Mouse (Mus musculus): ENCODE results near the gene Ncoa5. TPM values are rescaled to one million over a fixed set of nuclear protein-coding genes. Genes with fewer than 3 reads are reported as not detected.

Gene Ncoa5
- total RNA-seq, 2 experiments from 2014 or later, result 19.7 to 22.8 TPM

DNA sequence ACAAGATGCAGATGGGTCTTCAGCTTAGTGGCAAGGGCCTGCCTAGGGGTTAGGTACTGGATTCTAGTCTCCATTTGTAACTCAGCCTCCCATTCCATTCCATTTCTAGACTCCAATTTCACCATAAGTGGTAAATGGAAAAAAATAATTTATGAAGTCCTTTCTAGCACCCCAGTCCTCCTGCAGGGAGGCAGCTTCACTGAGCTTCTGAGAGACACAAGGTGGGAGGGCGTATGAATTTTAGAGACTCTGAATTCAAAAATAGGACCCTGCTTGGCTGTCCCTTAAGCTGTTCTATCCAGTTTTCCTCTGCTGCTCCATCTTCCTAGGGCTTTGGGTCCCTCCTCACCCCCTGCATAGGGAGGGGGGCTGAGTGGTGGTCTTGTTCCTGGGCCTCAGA lies 69.7 kb downstream of the Ncoa5 start:
- intact Hi-C loops (cut with DNase I), result loop anchor here (5.0 kb wide), 3 partner anchors 147 to 397 kb away; no protein-coding TSS in a partner anchor
- DNase-seq, result no peak

GRCm38 (mm10) chr2:164964242-164964894 lies 70.3 kb downstream of the Ncoa5 start:
- intact Hi-C loops (cut with DNase I), result loop anchor here (5.0 kb wide), 3 partner anchors 148 to 398 kb away; no protein-coding TSS in a partner anchor
- DNase-seq, result no peak

DNA sequence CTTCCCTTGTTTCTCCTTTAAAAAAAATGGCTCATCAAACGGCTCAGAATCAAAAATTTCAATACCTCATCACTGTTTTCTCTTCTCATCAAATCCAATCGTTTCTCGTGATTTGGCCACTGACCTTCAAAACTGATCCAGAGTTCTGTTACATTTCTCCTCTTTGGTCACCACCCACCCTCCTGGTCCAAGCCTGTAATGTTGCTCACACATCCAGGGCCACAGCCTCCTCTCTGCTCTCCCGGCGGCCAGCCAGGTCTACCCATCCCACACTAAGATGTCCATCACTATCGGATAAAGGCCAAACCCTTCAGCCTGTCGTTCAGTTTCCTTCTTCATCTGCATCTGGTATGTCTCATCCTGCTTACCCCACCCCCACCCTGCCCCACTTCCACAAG lies 72.5 kb downstream of the Ncoa5 start:
- intact Hi-C loops (cut with DNase I), result loop anchor here (5.0 kb wide), 3 partner anchors 150 to 400 kb away; no protein-coding TSS in a partner anchor
- DNase-seq, result no peak

DNA sequence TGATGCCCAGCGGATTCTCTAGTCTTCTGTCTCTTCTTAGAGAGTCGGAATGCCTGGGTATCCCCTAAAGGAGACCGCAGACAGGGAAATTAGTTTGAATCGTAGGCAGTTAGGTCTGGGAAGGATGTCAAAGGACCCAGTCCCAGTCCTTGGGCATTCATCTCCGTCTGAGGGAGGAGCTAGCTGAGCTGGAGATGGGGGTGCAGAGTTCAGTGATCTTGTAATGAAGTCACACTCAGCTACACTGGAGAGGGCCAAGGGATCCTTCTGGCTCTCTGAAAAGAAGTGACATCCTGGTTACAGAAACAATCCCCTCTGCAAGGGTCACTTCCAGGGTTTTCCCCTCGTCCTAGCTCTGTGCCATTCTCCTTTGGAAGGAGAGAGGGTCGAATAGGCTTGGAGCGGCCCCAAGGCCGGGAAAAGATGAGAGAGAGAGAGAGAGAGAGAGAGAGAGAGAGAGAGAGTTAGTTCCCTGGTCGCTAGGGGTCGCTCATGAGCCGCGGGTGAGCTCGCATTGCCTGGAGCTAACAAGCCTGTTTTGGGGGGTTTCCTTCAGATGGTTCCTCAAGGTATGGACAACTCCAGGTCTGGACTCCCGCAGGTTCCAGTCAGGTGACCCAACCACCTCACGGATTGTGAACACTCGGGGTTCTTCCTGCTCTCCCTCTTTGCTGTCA lies 73.0 kb downstream of the Ncoa5 start:
- peak; percentile 67 to 76 for DNase-seq
- intact Hi-C loops (cut with DNase I), result loop anchor here (2.0 to 5.0 kb wide), 4 partner anchors 73 to 401 kb away; partner anchors contain the start of gene Ncoa5

- intact Hi-C loops (cut with DNase I), result loop anchor here (2.0 to 5.0 kb wide), 4 partner anchors 74 to 401 kb away; partner anchors contain the start of gene Ncoa5
- DNase-seq, result peak; percentile 51 to 67
These were observed 73.8 kb downstream of the Ncoa5 start, which contains the start of gene Slc12a5 for GRCm38 (mm10) chr2:164960716-164961441. Gene Slc12a5 (plus strand): TSS chr2:164960802.

- no peak for DNase-seq
- intact Hi-C loops (cut with DNase I), result no loop called here
These were observed 76.9 kb downstream of the Ncoa5 start for GRCm38 (mm10) chr2:164957548-164958315.

DNA sequence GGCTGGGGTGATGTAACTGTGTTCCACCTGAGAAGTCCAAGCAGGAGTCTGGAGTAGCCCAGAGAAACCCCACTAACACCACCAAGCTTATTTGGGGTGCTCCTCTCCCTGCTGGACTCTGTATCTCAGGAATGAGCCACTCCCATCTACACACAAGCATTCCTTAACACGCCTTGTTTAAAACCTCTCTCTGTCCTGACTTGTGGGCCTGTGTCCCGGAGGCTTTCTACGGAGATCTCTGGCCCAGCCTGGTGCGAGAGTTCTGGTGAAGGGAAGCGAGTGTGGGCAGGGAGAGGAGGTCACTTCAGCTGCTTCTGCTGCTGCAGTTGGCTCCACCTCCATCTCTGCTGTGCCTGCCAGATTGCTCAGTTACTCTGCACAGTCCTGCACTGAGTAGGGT lies 78.5 kb downstream of the Ncoa5 start:
- DNase-seq, result no peak
- intact Hi-C loops (cut with DNase I), result no loop called here

- intact Hi-C loops (cut with DNase I), result no loop called here
- no peak for DNase-seq
These were observed 78.9 kb downstream of the Ncoa5 start for GRCm38 (mm10) chr2:164955725-164956124.

DNA sequence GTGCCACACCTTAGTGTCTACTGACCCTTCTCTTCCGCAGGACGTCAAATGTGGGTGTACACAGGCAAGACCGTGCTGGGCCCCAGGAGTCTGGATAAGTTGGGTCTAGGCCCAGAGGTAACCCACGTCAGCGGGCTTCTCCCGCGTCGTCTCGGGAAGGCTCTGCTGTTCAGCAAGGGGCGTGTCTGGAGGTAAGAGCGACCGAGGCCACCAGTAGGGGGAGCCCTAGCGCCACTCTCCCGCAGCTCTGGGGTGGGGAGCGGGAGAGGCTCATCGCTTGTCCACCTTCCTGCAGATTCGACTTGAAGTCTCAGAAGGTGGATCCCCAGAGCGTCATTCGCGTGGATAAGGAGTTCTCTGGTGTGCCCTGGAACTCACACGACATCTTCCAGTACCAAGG lies 81.4 kb downstream of the Ncoa5 start:
- DNase-seq, result peak; percentile 83 to 87
- intact Hi-C loops (cut with DNase I), result no loop called here

DNA sequence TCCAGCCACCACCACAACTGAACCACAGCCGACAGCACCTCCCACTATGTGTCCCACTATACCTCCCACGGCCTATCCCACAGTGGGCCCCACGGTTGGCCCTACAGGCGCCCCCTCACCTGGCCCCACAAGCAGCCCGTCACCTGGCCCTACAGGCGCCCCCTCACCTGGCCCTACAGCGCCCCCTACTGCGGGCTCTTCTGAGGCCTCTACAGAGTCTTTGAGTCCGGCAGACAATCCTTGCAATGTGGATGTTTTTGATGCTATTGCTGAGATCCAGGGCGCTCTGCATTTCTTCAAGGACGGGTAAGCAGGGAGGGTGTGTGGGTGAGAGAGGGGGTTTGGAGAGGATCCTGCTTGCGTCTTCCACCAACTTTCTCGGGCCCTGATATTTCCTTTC lies 82.2 kb downstream of the Ncoa5 start:
- intact Hi-C loops (cut with DNase I), result no loop called here
- no peak for DNase-seq

DNA sequence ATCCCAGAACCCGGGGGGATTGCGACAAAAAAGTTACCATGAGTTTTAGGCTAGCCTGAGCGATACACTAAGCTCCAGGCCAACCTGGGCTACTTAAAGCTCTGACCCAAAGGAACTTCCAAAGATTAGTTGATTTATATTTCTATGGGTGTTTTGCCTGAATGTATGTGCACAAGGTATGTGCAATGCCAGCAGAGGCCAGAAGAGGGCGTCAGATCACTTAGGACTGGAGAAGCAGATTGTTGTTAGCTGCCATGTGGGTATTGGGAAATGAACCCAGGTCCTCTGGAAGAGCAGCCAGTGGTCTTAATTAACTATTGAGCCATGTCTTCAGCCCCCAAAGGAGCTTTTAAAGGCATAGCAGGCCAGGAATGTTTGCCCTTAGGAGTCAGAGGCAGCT lies 82.9 kb downstream of the Ncoa5 start:
- DNase-seq, result no peak
- intact Hi-C loops (cut with DNase I), result no loop called here

DNA sequence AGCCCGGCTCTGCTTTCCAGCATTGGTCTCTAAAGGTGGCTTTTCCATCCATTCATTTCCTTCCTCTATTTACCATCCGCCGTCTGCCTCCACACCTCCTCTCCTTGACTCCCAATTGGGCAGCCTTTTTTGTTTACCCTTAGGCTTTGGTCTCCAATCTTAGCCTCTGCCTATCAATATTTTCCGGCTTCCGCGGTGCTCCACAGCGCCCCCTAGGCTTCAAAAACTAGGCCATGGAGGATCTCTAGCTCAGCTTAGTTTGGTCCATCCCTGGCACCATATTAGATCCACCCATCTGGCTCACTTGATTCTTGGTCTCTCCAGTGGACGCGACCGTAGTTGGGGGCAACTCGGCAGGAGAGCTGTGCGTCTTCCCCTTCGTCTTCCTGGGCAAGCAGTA lies 84.2 kb downstream of the Ncoa5 start:
- intact Hi-C loops (cut with DNase I), result no loop called here

More for the DNA sequence above, 84.2 kb downstream of the Ncoa5 start:
- no peak for DNase-seq

Other genes starting within 250 kb of the Ncoa5 start
- gene Snx21, start 249.0 kb downstream of the Ncoa5 start, total RNA-seq (2021), result 10 to 100 TPM; 20.8 to 23.0 TPM
- 10 to 100 TPM; 11.2 to 11.3 TPM for gene Acot8, start 230.0 kb downstream of the Ncoa5 start, total RNA-seq (2021)
- 1 to 10 TPM; 2.4 to 2.6 TPM for gene Zswim3, start 229.8 kb downstream of the Ncoa5 start, total RNA-seq (2021)
- 1 to 10 TPM; 3.7 to 5.0 TPM for gene Zswim1, start 212.2 kb downstream of the Ncoa5 start, total RNA-seq (2021)
- 1 to 10 TPM in 1 of 2 experiments, under 1 TPM in 1; 0.86 to 1.0 TPM for gene Spata25, start 206.3 kb downstream of the Ncoa5 start, total RNA-seq (2021)
- gene Ctsa, start 202.0 kb downstream of the Ncoa5 start, total RNA-seq (2021), result 100 to 1,000 TPM in 1 of 2 experiments, 10 to 100 TPM in 1; 97.7 to 103 TPM
- gene Neurl2, start 201.4 kb downstream of the Ncoa5 start, total RNA-seq (2021), result 10 to 100 TPM; 34.6 to 34.7 TPM
- 10 to 100 TPM; 43.7 to 58.5 TPM for gene Pltp, start 177.2 kb downstream of the Ncoa5 start, total RNA-seq (2021)
- gene Pcif1, start 155.6 kb downstream of the Ncoa5 start, total RNA-seq (2021), result 10 to 100 TPM; 33.0 to 33.6 TPM
- gene Zfp335, start 123.1 kb downstream of the Ncoa5 start, total RNA-seq (2021), result 10 to 100 TPM; 10.7 to 10.8 TPM
- under 1 TPM; 0.43 to 0.63 TPM for gene Mmp9, start 94.1 kb downstream of the Ncoa5 start, total RNA-seq (2021)
- under 1 TPM; 0.73 to 0.91 TPM for gene Slc12a5, start 74.1 kb downstream of the Ncoa5 start, total RNA-seq (2021)
- gene Cd40, start 20.8 kb upstream of the Ncoa5 start, total RNA-seq (2021), result 1 to 10 TPM; 2.4 to 3.0 TPM
- not detected for gene 1700025C18Rik, start 55.9 kb upstream of the Ncoa5 start, total RNA-seq (2021)
- gene Cdh22, start 200.0 kb upstream of the Ncoa5 start, total RNA-seq (2021), result under 1 TPM; 0.17 to 0.22 TPM

All from heart, postnatal 14 days (tissue).